Mouse (Mus musculus) embryonic facial prominence, embryonic 10.5 days (tissue): ENCODE data around the gene Morc3. TPM values are rescaled to one million over a fixed set of nuclear protein-coding genes. Genes with fewer than 3 reads are reported as not detected.
A peak's percentile ranks its signal among the peaks of the same experiment; 100 is the strongest.

ENCODE experiments used
- DNase-seq: peaks from one replicate; pipeline ENCODE4 v3.0.0-alpha.2; 2017; ENCODE audit warnings: low spot score
- H3K27ac ChIP-seq: fragments of 300-500 bp; sonication (generic); replicated peaks from 2 replicates; pipeline ENCODE4 v1.5.1; 2016; ENCODE audit warnings: mild to moderate bottlenecking
- H3K27me3 ChIP-seq: fragments of 300-500 bp; sonication (generic); replicated peaks from 2 replicates; pipeline ENCODE4 v1.6.1; 2016; ENCODE audit warnings: low read depth, mild to moderate bottlenecking; ENCODE audit not compliant: poor library complexity, severe bottlenecking
- H3K36me3 ChIP-seq: fragments of 300-500 bp; sonication (generic); replicated peaks from 2 replicates; pipeline ENCODE4 v1.6.1; 2016; ENCODE audit warnings: mild to moderate bottlenecking, moderate library complexity
- H3K4me1 ChIP-seq: fragments of 300-500 bp; sonication (generic); 2 replicates; pipeline ENCODE4 v1.6.1; 2016
- H3K4me3 ChIP-seq: fragments of 300-500 bp; sonication (generic); 2 replicates; pipeline ENCODE4 v1.5.1; 2016; ENCODE audit warnings: mild to moderate bottlenecking, moderate library complexity
- H3K9me3 ChIP-seq: fragments of 300-500 bp; sonication (generic); 2 replicates; pipeline ENCODE4 v1.6.1; 2016; ENCODE audit warnings: mild to moderate bottlenecking
- WGBS: fragments of 180-500 bp; shearing (Covaris S2); methylation state at CpG from one replicate; pipeline ENCODE4 v1.1.7; 2016; 5-methylcytosine and 5-hydroxymethylcytosine counted together
- polyA plus RNA-seq: library from polyadenylated mRNA; unstranded; fragments of >200 nt; fragmentation: Nextera tagmentation; extraction: Ambion mirVana; gene quantifications from 2 replicates; pipeline ENCODE4 v1.2.1, GENCODE M21; 2016

The Morc3 gene
- polyA plus RNA-seq, 1 experiment from 2014 or later = 29.1 TPM

GRCm38 (mm10) chr16:93798623-93799022 lies 33.3 kb upstream of the Morc3 start:
- DNase-seq = no peak
- H3K4me1 ChIP-seq = peaks cover 14% of the 10 kb centered on the region
- WGBS = 70% methylated on average over 5 of the region's 5 CpGs

GRCm38 (mm10) chr16:93799071-93799470 lies 32.9 kb upstream of the Morc3 start:
- Histone ChIP-seq H3K27ac (no peak overlapping the region), H3K27me3 (no peaks in the 10 kb centered on the region), H3K36me3 (no peaks in the 10 kb centered on the region; the same call in 1 of the 2 replicates), H3K4me3 (no peak overlapping the region), H3K9me3 (no peaks in the 10 kb centered on the region), H3K4me1 (peaks cover 14% of the 10 kb centered on the region)
- DNase-seq = no peak
- 84% methylated on average over 3 of the region's 3 CpGs for WGBS

More at GRCm38 (mm10) chr16:93798623-93799022, 33.3 kb upstream of the Morc3 start:
- no peaks in the 10 kb centered on the region; the same call in 1 of the 2 replicates for H3K36me3 ChIP-seq
- H3K27me3 ChIP-seq = no peaks in the 10 kb centered on the region
- H3K9me3 ChIP-seq = no peaks in the 10 kb centered on the region
- no peak overlapping the region for H3K27ac ChIP-seq
- no peak overlapping the region for H3K4me3 ChIP-seq

DNA sequence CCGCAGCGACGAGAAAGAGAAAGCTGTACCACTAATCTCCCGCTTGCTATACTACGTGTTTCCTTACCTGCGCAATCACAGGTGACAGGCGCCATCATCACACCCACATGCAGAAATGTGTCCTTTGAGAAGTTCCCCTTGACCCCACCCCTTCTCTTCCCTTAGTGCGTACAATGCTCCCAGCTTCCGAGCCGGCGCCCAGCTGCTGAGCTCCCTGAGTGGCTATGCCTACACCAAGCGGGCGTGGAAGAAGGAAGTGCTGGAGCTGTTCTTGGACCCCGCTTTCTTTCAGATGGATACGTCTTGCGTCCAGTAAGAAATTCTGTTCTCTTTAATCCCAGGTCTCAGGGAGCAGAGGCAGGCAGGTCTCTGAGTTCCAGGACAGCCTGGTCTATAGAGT lies 32.0 kb upstream of the Morc3 start:
- peaks cover 14% of the 10 kb centered on the region for H3K4me1 ChIP-seq
- H3K27me3 ChIP-seq = no peaks in the 10 kb centered on the region
- no peak overlapping the region for H3K27ac ChIP-seq
- H3K4me3 ChIP-seq = no peak overlapping the region
- no peaks in the 10 kb centered on the region; the same call in 1 of the 2 replicates for H3K36me3 ChIP-seq
- DNase-seq = no peak
- 94% methylated on average over 16 of the region's 16 CpGs for WGBS
- no peaks in the 10 kb centered on the region for H3K9me3 ChIP-seq

DNA sequence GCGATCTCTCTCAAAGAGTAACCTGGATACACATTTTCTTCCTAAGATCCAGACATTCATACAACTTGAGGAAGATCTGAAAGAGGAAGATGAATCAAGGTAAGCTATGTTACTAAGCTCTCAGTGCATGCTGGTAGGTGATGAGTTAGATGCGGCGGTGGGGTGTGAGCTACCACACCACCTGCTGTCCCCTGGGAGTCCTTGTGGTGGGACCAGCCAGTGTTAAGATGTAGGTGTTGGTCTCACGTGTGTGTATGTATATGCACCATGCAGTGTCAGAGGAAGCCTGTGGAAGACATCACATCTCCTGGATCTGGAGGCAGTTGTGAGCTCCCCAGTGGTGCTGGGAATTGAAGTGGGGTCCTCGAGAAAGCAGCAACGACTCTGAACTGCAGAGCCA lies 24.8 kb upstream of the Morc3 start:
- Histone ChIP-seq H3K9me3 (peaks cover 11% of the 10 kb centered on the region), H3K4me3 (no peak overlapping the region), H3K27me3 (no peaks in the 10 kb centered on the region), H3K27ac (peak overlapping the region; percentile 82), H3K36me3 (peaks cover 13% of the 10 kb centered on the region), H3K4me1 (peaks cover 42% of the 10 kb centered on the region)
- WGBS = 91% methylated on average over 6 of the region's 6 CpGs
- DNase-seq = no peak

DNA sequence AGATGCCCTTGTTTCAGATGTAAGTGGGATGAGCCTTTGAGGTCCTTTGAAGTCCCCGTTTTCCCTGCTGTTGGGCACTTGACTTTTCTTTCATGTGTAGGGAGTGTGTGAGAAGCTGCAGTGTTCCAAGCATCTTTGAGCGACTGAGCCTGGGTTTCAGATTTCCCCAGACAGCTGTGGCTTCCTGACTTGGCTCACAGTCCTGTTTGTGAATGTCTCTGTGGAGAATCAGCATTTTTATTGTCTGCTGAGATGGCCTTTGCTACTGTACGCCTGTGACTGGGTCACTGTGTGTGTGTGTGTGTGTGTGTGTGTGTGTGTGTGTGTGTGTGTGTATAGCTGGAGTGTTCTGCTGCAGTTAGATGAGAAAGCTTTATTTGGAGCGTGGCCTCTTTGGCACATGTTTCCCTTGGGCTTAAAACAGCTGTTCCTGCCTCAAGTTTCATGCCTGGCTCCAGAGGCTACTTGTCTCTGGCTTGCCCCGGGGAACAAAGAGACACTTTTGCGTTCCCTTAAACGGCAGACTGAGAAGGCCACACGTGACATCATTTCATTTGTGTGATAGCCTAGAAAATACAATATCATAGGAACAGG lies 23.9 kb upstream of the Morc3 start:
- Histone ChIP-seq H3K36me3 (peaks cover 17% of the 10 kb centered on the region), H3K4me1 (peaks cover 42% of the 10 kb centered on the region), H3K27ac (peak overlapping the region; percentile 82), H3K9me3 (peaks cover 16% of the 10 kb centered on the region), H3K27me3 (no peaks in the 10 kb centered on the region), H3K4me3 (no peak overlapping the region)
- WGBS = 21% methylated on average over 8 of the region's 8 CpGs
- DNase-seq = peak; percentile 60

DNA sequence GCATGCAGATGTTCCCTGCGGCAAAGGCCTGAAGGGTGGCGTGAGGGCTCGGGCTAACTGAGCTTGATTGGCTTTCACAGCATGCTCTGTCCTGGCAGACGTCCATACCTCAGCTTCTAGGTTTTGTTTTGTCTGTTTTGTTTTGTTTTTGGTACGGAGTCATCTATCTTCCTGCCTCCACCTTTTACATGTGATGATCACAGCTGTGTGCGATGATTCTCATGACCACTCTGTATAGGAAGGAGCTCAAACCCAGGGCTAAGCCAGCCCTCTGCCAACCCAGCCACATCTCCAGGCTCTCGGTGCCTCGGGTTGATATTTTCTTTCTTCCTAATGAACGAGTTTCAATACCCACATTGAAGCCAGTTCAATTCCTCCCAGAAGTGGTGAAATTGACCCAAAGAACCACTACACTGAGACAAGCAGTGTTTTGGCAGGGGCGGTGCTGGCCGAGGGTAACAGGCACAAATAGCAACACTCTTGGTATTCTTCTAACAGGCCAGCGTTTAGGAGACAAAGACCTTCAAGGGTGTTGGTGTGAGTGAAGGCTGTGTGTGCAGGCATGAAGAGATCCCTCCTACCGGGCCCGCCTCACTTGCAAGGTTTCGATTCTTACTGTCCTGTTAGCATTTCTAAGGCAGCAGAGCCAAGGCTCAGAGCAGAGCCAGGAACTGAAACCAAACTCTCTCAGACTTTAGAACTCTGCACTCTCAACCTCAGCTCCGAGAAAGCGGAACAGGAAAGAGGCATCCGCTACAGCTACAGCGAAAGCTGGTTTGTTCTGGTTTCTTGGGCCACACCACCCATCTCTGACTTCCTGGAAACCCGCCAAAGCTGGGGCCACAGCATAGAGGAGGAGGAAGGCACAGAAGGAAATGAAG lies 15.8 kb upstream of the Morc3 start:
- H3K4me3 ChIP-seq = no peak overlapping the region
- peaks cover 16% of the 10 kb centered on the region for H3K9me3 ChIP-seq
- DNase-seq = no peak
- WGBS = 69% methylated on average over 20 of the region's 20 CpGs
- peaks cover 15% of the 10 kb centered on the region for H3K36me3 ChIP-seq
- H3K27ac ChIP-seq = no peak overlapping the region
- H3K4me1 ChIP-seq = peaks cover 13% of the 10 kb centered on the region; the same call in 1 of the 2 replicates
- H3K27me3 ChIP-seq = no peaks in the 10 kb centered on the region

- H3K9me3 ChIP-seq = peaks cover 8% of the 10 kb centered on the region
- no peak for DNase-seq
- no peak overlapping the region for H3K4me3 ChIP-seq
- H3K27ac ChIP-seq = no peak overlapping the region
- WGBS = 83% methylated on average over 7 of the region's 7 CpGs
- peaks cover 13% of the 10 kb centered on the region; the same call in 1 of the 2 replicates for H3K4me1 ChIP-seq
- H3K27me3 ChIP-seq = no peaks in the 10 kb centered on the region
- H3K36me3 ChIP-seq = peaks cover 7% of the 10 kb centered on the region
These were observed 15.1 kb upstream of the Morc3 start for GRCm38 (mm10) chr16:93816861-93817260.

GRCm38 (mm10) chr16:93817371-93817770 lies 14.6 kb upstream of the Morc3 start:
- WGBS = 89% methylated on average over 5 of the region's 5 CpGs

DNA sequence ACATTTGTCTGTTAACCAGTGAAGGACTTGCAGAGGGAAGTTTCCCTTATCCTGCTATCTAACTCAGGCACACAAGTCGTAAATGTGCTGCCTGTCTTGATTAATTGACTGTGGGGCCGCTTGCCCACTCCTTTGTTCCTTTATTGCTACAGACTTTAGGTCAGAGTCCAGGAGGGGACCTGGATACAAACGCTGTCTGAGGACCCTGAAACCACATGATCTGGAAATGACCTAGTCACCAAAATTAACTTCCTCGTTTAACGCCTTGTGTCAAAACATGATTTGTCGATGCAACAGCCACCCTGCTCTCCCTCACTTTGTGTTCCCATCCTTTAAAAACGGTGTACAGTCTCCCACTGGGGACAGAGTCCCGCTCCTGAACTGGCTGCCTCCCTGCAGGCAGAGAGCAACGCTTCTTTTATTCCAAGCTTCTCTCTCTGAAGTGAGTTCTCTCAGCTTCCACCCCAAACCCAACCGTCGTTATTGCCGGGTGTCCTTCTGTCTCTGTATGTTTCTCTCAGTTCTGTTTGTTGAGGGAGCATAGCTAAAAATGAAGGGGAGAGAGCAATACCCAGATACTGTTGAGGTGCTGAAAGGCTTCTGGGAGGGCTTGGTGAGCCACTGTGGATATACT lies 13.1 kb upstream of the Morc3 start:
- Histone ChIP-seq H3K4me1 (peaks cover 13% of the 10 kb centered on the region; the same call in 1 of the 2 replicates), H3K9me3 (peaks cover 3% of the 10 kb centered on the region; the same call in 1 of the 2 replicates), H3K27me3 (no peaks in the 10 kb centered on the region), H3K4me3 (no peak overlapping the region), H3K36me3 (no peaks in the 10 kb centered on the region), H3K27ac (no peak overlapping the region)
- 66% methylated on average over 12 of the region's 12 CpGs for whole genome bisulfite sequencing
- DNase-seq = no peak

More at GRCm38 (mm10) chr16:93817371-93817770, 14.6 kb upstream of the Morc3 start:
- Histone ChIP-seq H3K36me3 (peaks cover 2% of the 10 kb centered on the region; the same call in 1 of the 2 replicates), H3K4me1 (peaks cover 13% of the 10 kb centered on the region; the same call in 1 of the 2 replicates), H3K27ac (no peak overlapping the region), H3K9me3 (peaks cover 3% of the 10 kb centered on the region), H3K4me3 (no peak overlapping the region), H3K27me3 (no peaks in the 10 kb centered on the region)
- no peak for DNase-seq

DNA sequence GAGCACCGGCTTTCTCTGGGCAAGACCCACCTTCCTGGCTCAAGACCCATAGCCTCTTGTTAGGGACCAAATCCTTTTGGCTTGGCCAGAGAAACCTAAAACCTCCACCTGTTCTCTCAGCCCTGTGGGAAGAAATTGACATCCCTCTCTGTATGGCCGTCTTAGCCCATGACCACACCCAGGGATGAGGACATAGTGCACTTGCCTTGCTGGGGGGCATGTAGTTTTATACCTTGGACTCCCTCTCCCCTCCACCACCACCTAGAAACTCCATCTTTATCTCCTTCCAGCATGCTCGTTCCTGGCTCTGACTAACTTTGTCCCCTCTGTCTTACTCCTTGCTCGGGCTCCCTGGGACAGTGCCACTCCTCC lies 12.6 kb upstream of the Morc3 start:
- no peak overlapping the region for H3K4me3 ChIP-seq
- H3K27me3 ChIP-seq = no peaks in the 10 kb centered on the region
- no peak for DNase-seq
- no peaks in the 10 kb centered on the region for H3K36me3 ChIP-seq
- 81% methylated on average over 4 of the region's 4 CpGs for WGBS
- peaks cover 7% of the 10 kb centered on the region; the same call in 1 of the 2 replicates for H3K9me3 ChIP-seq
- H3K27ac ChIP-seq = no peak overlapping the region
- H3K4me1 ChIP-seq = peaks cover 13% of the 10 kb centered on the region; the same call in 1 of the 2 replicates

DNA sequence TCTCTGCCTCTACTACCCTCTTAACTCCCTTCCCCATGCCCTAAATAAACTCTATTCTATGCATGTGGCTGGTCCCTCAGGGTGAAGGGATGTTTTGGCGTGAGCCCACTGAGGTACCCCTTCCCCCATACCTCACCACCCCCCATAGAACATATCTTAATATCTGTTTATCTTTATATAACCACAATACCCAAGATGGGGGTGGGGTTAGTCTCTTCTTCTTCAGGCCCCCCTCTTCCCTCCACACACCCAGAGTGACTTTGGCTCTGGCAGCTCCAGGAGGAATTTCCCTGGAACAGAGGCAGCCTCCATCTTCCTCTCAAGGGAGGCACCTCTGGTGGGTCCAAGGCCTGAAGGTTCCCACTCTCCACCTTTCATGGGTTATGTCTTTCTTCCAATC lies 11.9 kb upstream of the Morc3 start:
- Histone ChIP-seq H3K36me3 (no peaks in the 10 kb centered on the region), H3K4me3 (no peak overlapping the region), H3K27me3 (no peaks in the 10 kb centered on the region), H3K27ac (no peak overlapping the region), H3K4me1 (peaks cover 13% of the 10 kb centered on the region; the same call in 1 of the 2 replicates), H3K9me3 (peaks cover 7% of the 10 kb centered on the region; the same call in 1 of the 2 replicates)
- 86% methylated on average over 1 of the region's 1 CpGs for WGBS
- no peak for DNase-seq

DNA sequence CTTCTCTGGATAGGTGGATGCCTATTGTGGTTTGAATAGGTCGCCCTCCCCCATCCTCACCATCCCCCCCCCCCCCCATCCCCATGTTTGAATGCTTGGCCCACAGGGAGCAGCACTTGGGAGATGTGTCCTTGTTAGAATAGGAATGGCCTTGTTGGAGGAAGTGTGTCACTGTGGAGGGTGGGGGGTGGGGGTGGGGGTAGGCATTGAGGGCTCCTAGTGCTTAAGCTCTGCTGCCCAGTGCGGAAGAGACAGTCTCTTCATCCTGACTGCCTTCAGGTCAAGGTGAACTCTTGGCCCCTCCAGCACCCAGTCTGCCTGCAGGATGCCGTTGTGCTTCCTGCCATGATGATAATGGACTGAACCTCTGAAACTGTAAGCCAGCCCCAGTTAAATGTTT lies 10.2 kb upstream of the Morc3 start:
- Histone ChIP-seq H3K4me3 (no peak overlapping the region), H3K27me3 (no peaks in the 10 kb centered on the region), H3K4me1 (peaks cover 6% of the 10 kb centered on the region; the same call in 1 of the 2 replicates), H3K27ac (no peak overlapping the region), H3K36me3 (no peaks in the 10 kb centered on the region), H3K9me3 (peaks cover 7% of the 10 kb centered on the region; the same call in 1 of the 2 replicates)
- DNase-seq = no peak
- 86% methylated on average over 3 of the region's 3 CpGs for WGBS
